Mouse (Mus musculus) spleen, adult 2 months (tissue): ENCODE results near the gene Ank2. TPM values are rescaled to one million over a fixed set of nuclear protein-coding genes. Genes with fewer than 3 reads are reported as not detected.
"Not testable (repeated sequence)": the region's sequence is repeated elsewhere in the genome, so short reads cannot be mapped to it uniquely, and the experiment has no call there.

Experiments
- DNase-seq, 2 experiments: peaks; one replicate each; pipeline versions ENCODE4 v3.0.0 to v3.0.0-alpha.2; 2012 to 2021; ENCODE audit warnings: low spot score in 2 of 2, low read depth in 1 of 2
- H3K27ac ChIP-seq: fragments of 200-500 bp; 2 replicates; pipeline ENCODE4 v1.5.1; 2012; ENCODE audit warnings: low read length, inconsistent platforms; ENCODE audit not compliant: insufficient read depth
- H3K27me3 ChIP-seq: fragments of 200-500 bp; 2 replicates; pipeline ENCODE4 v1.6.1; 2012; ENCODE audit warnings: mild to moderate bottlenecking, moderate library complexity, low read length, inconsistent platforms; ENCODE audit not compliant: control insufficient read depth, insufficient read depth
- H3K36me3 ChIP-seq: fragments of 200-500 bp; 2 replicates; pipeline ENCODE4 v1.6.1; 2012; ENCODE audit warnings: mild to moderate bottlenecking, low read length, inconsistent platforms; ENCODE audit not compliant: control insufficient read depth, insufficient read depth
- H3K4me1 ChIP-seq: fragments of 200-500 bp; 2 replicates; pipeline ENCODE4 v1.6.1; 2011; ENCODE audit warnings: inconsistent platforms; ENCODE audit not compliant: control insufficient read depth, insufficient read depth, insufficient read length
- H3K4me3 ChIP-seq: fragments of 200-500 bp; 2 replicates; pipeline ENCODE4 v1.5.1; 2011; ENCODE audit warnings: mild to moderate bottlenecking, inconsistent platforms; ENCODE audit not compliant: insufficient read depth, insufficient read length; ENCODE audit errors: extremely low read depth
- CTCF ChIP-seq: fragments of 200-500 bp; IDR thresholded peaks from 2 replicates; pipeline ENCODE4 v1.5.1; 2011; ENCODE audit warnings: mild to moderate bottlenecking, inconsistent platforms; ENCODE audit not compliant: insufficient read depth, insufficient read length, insufficient replicate concordance; ENCODE audit errors: extremely low read depth
- POLR2A ChIP-seq: fragments of 200-500 bp; IDR thresholded peaks from 2 replicates; pipeline ENCODE4 v1.6.1; 2011; ENCODE audit warnings: low read depth, low read length, inconsistent platforms
- WGBS: fragments of 180-500 bp; shearing (Covaris S2); methylation state at CpG from one replicate; pipeline ENCODE4 v1.1.7; 2018; 5-methylcytosine and 5-hydroxymethylcytosine counted together
- polyA plus RNA-seq: library from polyadenylated mRNA; depleted of rRNA; stranded (reverse); fragments of >200 nt; gene quantifications from 2 replicates; pipeline ENCODE4 v1.2.3, GENCODE M21; 2012

Gene Ank2
- polyA plus RNA-seq, 1 experiment = 2.1 TPM

GRCm38 (mm10) chr3:127404371-127404770, 94.8 kb downstream of the Ank2 start:
- Histone ChIP-seq H3K27ac (no peak overlapping the region), H3K4me1 (no peaks in the 10 kb centered on the region), H3K36me3 (no peaks in the 10 kb centered on the region), H3K4me3 (no peak overlapping the region), H3K27me3 (no peaks in the 10 kb centered on the region)
- TF ChIP-seq POLR2A (no peak), CTCF (no peak)
- WGBS = 77% methylated on average over 3 of the region's 3 CpGs
- no peak for DNase-seq

- no peak for DNase-seq
- Histone ChIP-seq H3K36me3 (no peaks in the 10 kb centered on the region), H3K27me3 (no peaks in the 10 kb centered on the region), H3K27ac (no peak overlapping the region), H3K4me3 (no peak overlapping the region), H3K4me1 (no peaks in the 10 kb centered on the region)
- 86% methylated on average over 5 of the region's 5 CpGs for WGBS
- TF ChIP-seq CTCF = no peak
- TF ChIP-seq POLR2A = no peak
Measured at GRCm38 (mm10) chr3:127400976-127401375, 98.2 kb downstream of the Ank2 start.

GRCm38 (mm10) chr3:127400468-127400867, 98.7 kb downstream of the Ank2 start:
- H3K27me3 ChIP-seq, H3K4me1 ChIP-seq, H3K27ac ChIP-seq, DNase-seq, H3K36me3 ChIP-seq, H3K4me3 ChIP-seq: not testable (repeated sequence)
- 92% methylated on average over 3 of the region's 3 CpGs for WGBS

GRCm38 (mm10) chr3:127397774-127398173, 101.4 kb downstream of the Ank2 start:
- Histone ChIP-seq H3K27ac (no peak overlapping the region), H3K27me3 (no peaks in the 10 kb centered on the region), H3K4me1 (no peaks in the 10 kb centered on the region), H3K4me3 (no peak overlapping the region), H3K36me3 (no peaks in the 10 kb centered on the region)
- no peak for DNase-seq
- TF ChIP-seq POLR2A (no peak), CTCF (no peak)
- 94% methylated on average over 9 of the region's 9 CpGs for WGBS

- no peaks in the 10 kb centered on the region for H3K36me3 ChIP-seq
- no peak overlapping the region for H3K27ac ChIP-seq
- no peak for DNase-seq
- 93% methylated on average over 8 of the region's 8 CpGs for WGBS
- no peaks in the 10 kb centered on the region for H3K4me1 ChIP-seq
- TF ChIP-seq POLR2A (no peak), CTCF (no peak)
- no peak overlapping the region for H3K4me3 ChIP-seq
- H3K27me3 ChIP-seq = no peaks in the 10 kb centered on the region
Measured at GRCm38 (mm10) chr3:127395202-127395601, 103.9 kb downstream of the Ank2 start.

GRCm38 (mm10) chr3:127387016-127387517, 112.1 kb downstream of the Ank2 start:
- H3K36me3 ChIP-seq = no peaks in the 10 kb centered on the region

GRCm38 (mm10) chr3:127383231-127383630, 115.9 kb downstream of the Ank2 start:
- no peaks in the 10 kb centered on the region for H3K27me3 ChIP-seq
- H3K4me1 ChIP-seq = no peaks in the 10 kb centered on the region
- no peak overlapping the region for H3K4me3 ChIP-seq
- TF ChIP-seq POLR2A (no peak), CTCF (no peak)
- no peaks in the 10 kb centered on the region for H3K36me3 ChIP-seq
- no peak for DNase-seq
- H3K27ac ChIP-seq = no peak overlapping the region
- WGBS = 90% methylated on average over 3 of the region's 3 CpGs

More at GRCm38 (mm10) chr3:127387016-127387517, 112.1 kb downstream of the Ank2 start:
- Histone ChIP-seq H3K4me3 (no peak overlapping the region), H3K4me1 (no peaks in the 10 kb centered on the region), H3K27me3 (no peaks in the 10 kb centered on the region), H3K27ac (no peak overlapping the region)
- 89% methylated on average over 14 of the region's 14 CpGs for WGBS
- TF ChIP-seq POLR2A (no peak), CTCF (no peak)
- no peak for DNase-seq

GRCm38 (mm10) chr3:127376901-127377460, 122.2 kb downstream of the Ank2 start:
- H3K4me1 ChIP-seq = no peaks in the 10 kb centered on the region
- H3K36me3 ChIP-seq = no peaks in the 10 kb centered on the region
- no peak overlapping the region for H3K4me3 ChIP-seq
- WGBS = 89% methylated on average over 8 of the region's 8 CpGs
- DNase-seq = no peak
- no peaks in the 10 kb centered on the region for H3K27me3 ChIP-seq
- TF ChIP-seq POLR2A (no peak), CTCF (no peak)
- H3K27ac ChIP-seq = no peak overlapping the region
